Comparison of ENCODE assay signal across 23 mouse cellular contexts in genomic region chr2:153036690-153037089, GRCm38 (mm10). TPM values are rescaled to one million over a fixed set of nuclear protein-coding genes. Genes with fewer than 3 reads are reported as not detected.
DNase-seq lines count a peak whose midpoint lies in the region; ATAC-seq and TF ChIP-seq lines count a peak whose summit lies in the region.
"Had no signal": no experiment of that assay in that cellular context is flagged by ENCODE, and none has a peak within 500 bp of the region (broad histone marks: within the 10 kb centered on the region; RNA-seq: fewer than 3 reads in every experiment).

No protein-coding gene starts in this region.

- ATAC-seq in hindbrain, postnatal 0 days = no peak
- no peak for ATAC-seq in hindbrain, embryonic 11.5 days (ENCODE audit: low FRiP score)
- ATAC-seq in neural tube, embryonic 12.5 days (ENCODE audit: low FRiP score, low read depth) = no peak
- ATAC-seq in neural tube, embryonic 15.5 days (ENCODE audit: low FRiP score) = no peak
- ATAC-seq: forebrain, embryonic 14.5 days; inflammation-experienced regulatory T-cells, adult 6 months had no signal

- H3K4me3 ChIP-seq in hindbrain, postnatal 0 days (ENCODE audit: low read length) = no peak overlapping the region
- no peak overlapping the region for H3K4me3 ChIP-seq in hindbrain, embryonic 11.5 days (ENCODE audit: low read depth, low read length)
- H3K4me3 ChIP-seq in neural tube, embryonic 12.5 days = no peak overlapping the region
- H3K4me3 ChIP-seq in neural tube, embryonic 15.5 days (replicated peaks) = no peak overlapping the region
- H3K4me3 ChIP-seq: embryonic facial prominence, embryonic 10.5 days; gastrocnemius, adult 2 months; heart, embryonic 13.5 days; hindbrain, embryonic 15.5 days had no signal

- H3K4me1 ChIP-seq in hindbrain, postnatal 0 days (ENCODE audit: insufficient read depth, low read length) = peaks cover 19% of the 10 kb centered on the region; the same call in 1 of the 2 replicates
- H3K4me1 ChIP-seq in hindbrain, embryonic 11.5 days (replicated peaks; ENCODE audit: control insufficient read depth, insufficient read depth, low read length) = 0 out of 2 replicates have a peak, but pooled peaks cover 2% of the 10 kb centered on the region
- peaks cover 20% of the 10 kb centered on the region for H3K4me1 ChIP-seq in neural tube, embryonic 12.5 days
- H3K4me1 ChIP-seq in neural tube, embryonic 15.5 days = peaks cover 43% of the 10 kb centered on the region

- WGBS in hindbrain, postnatal 0 days = 21% methylated on average over 2 of the region's 2 CpGs
- 28% methylated on average over 2 of the region's 2 CpGs for WGBS in hindbrain, embryonic 11.5 days
- 32% methylated on average over 2 of the region's 2 CpGs for WGBS in neural tube, embryonic 12.5 days
- WGBS in neural tube, embryonic 15.5 days = 48% methylated on average over 2 of the region's 2 CpGs

- peak overlapping the region; percentile 74 for H3K4me2 ChIP-seq in hindbrain, postnatal 0 days (ENCODE audit: low read depth, low read length)
- no peak overlapping the region for H3K4me2 ChIP-seq in hindbrain, embryonic 11.5 days (replicated peaks; ENCODE audit: low read depth, low read length)
- H3K4me2 ChIP-seq in neural tube, embryonic 12.5 days (replicated peaks) = peak overlapping the region; percentile 16; the same call in 1 of the 2 replicates
- no peak overlapping the region for H3K4me2 ChIP-seq in neural tube, embryonic 15.5 days
- H3K4me2 ChIP-seq: heart, embryonic 13.5 days; hindbrain, embryonic 15.5 days had no signal

- DNase-seq in hindbrain, postnatal 0 days (ENCODE audit: low spot score) = no peak
- no peak for DNase-seq in hindbrain, embryonic 11.5 days (ENCODE audit: low spot score)
- peak; percentile 55 for DNase-seq in retina, embryonic 14.5 days (ENCODE audit: low spot score)
- no peak for DNase-seq in heart, adult 11 months
- no peak for DNase-seq in embryo, embryonic 9.5 days (ENCODE audit: extremely low spot score)
- DNase-seq: adrenal gland, adult 8-10 months; adrenal gland, postnatal 36 days; cerebellum, adult 11 months; cerebellum, adult 9-11 months; cerebellum, postnatal 36 days; gastrocnemius, adult 2 months; gastrocnemius, postnatal 25 days; heart, postnatal 36 days had no signal

- no peaks in the 10 kb centered on the region for H3K27me3 ChIP-seq in hindbrain, postnatal 0 days (ENCODE audit: insufficient read depth, low read length)
- peaks cover 15% of the 10 kb centered on the region for H3K27me3 ChIP-seq in hindbrain, embryonic 11.5 days (ENCODE audit: control insufficient read depth, insufficient read depth, low read length)
- H3K27me3 ChIP-seq in neural tube, embryonic 12.5 days (replicated peaks) = peaks cover 18% of the 10 kb centered on the region
- H3K27me3 ChIP-seq in neural tube, embryonic 15.5 days (replicated peaks) = no peaks in the 10 kb centered on the region
- H3K27me3 ChIP-seq: hindbrain, embryonic 15.5 days had no signal

- TF ChIP-seq CTCF in hindbrain, postnatal 0 days (IDR thresholded peaks at IDR 0.05; ENCODE audit: low read depth) = no peak

- H3K27ac ChIP-seq in hindbrain, postnatal 0 days = no peak overlapping the region
- no peak overlapping the region for H3K27ac ChIP-seq in hindbrain, embryonic 11.5 days (ENCODE audit: low read depth, low read length)
- H3K27ac ChIP-seq in neural tube, embryonic 12.5 days = no peak overlapping the region
- H3K27ac ChIP-seq in neural tube, embryonic 15.5 days (replicated peaks) = no peak overlapping the region
- H3K27ac ChIP-seq: embryonic facial prominence, embryonic 10.5 days; gastrocnemius, adult 2 months; heart, embryonic 13.5 days; hindbrain, embryonic 15.5 days had no signal

- no peaks in the 10 kb centered on the region for H3K9me3 ChIP-seq in hindbrain, postnatal 0 days (ENCODE audit: low read length)
- no peaks in the 10 kb centered on the region for H3K9me3 ChIP-seq in hindbrain, embryonic 11.5 days (ENCODE audit: control insufficient read depth, low read length)
- H3K9me3 ChIP-seq in neural tube, embryonic 12.5 days = no peaks in the 10 kb centered on the region
- H3K9me3 ChIP-seq in neural tube, embryonic 15.5 days (replicated peaks) = no peaks in the 10 kb centered on the region
- H3K9me3 ChIP-seq: embryonic facial prominence, embryonic 10.5 days; heart, embryonic 13.5 days; hindbrain, embryonic 15.5 days had no signal

- no peaks in the 10 kb centered on the region for H3K36me3 ChIP-seq in hindbrain, postnatal 0 days (ENCODE audit: insufficient read depth, low read length)
- no peaks in the 10 kb centered on the region for H3K36me3 ChIP-seq in hindbrain, embryonic 11.5 days (ENCODE audit: control insufficient read depth, insufficient read depth, low read length)
- H3K36me3 ChIP-seq in neural tube, embryonic 12.5 days = no peaks in the 10 kb centered on the region
- H3K36me3 ChIP-seq in neural tube, embryonic 15.5 days = no peaks in the 10 kb centered on the region
- H3K36me3 ChIP-seq: embryonic facial prominence, embryonic 10.5 days; heart, embryonic 13.5 days had no signal

- no peak overlapping the region for H3K9ac ChIP-seq in hindbrain, postnatal 0 days (replicated peaks; ENCODE audit: low read length)
- no peak overlapping the region for H3K9ac ChIP-seq in hindbrain, embryonic 11.5 days (ENCODE audit: low read depth, low read length)
- no peak overlapping the region for H3K9ac ChIP-seq in neural tube, embryonic 12.5 days
- H3K9ac ChIP-seq in neural tube, embryonic 15.5 days (replicated peaks) = no peak overlapping the region
- H3K9ac ChIP-seq: heart, embryonic 13.5 days; hindbrain, embryonic 15.5 days had no signal

RNA-seq across cellular contexts. Expression of gene Xkr7, which starts 5.0 kb away (rescaled TPM):
- 65.0 and 74.1 TPM in 2 replicates for total RNA-seq in hindbrain, postnatal 0 days (2014; rRNA removed)
- polyA plus RNA-seq in hindbrain, postnatal 0 days (2015; fragmentation: Nextera tagmentation; extraction: Ambion mirVana) = 1.5 and 1.6 TPM in 2 replicates
- polyA plus RNA-seq in hindbrain, embryonic 11.5 days (2014; fragmentation: Nextera tagmentation; extraction: Ambion mirVana) = 0.45 and 0.81 TPM in 2 replicates
- 2.6 and 2.9 TPM in 2 replicates for polyA plus RNA-seq in neural tube, embryonic 12.5 days (2016; fragmentation: Nextera tagmentation; extraction: Ambion mirVana)
- 1.7 and 2.0 TPM in 2 replicates for polyA plus RNA-seq in neural tube, embryonic 15.5 days (2015; fragmentation: Nextera tagmentation; extraction: Ambion mirVana)
- total RNA-seq: CH12.LX; gastrocnemius, adult 2 months; granulocyte monocyte progenitor cell, adult 5-6 weeks; heart, postnatal 36 days had no signal
- polyA plus RNA-seq: heart, embryonic 13.5 days; heart, postnatal 0 days; inflammation-experienced regulatory T-cells, adult 6 months had no signal

RNA-seq across cellular contexts. Expression of gene Pdrg1, which starts 21.5 kb away (rescaled TPM):
- 45.3 and 85.8 TPM in 2 replicates for total RNA-seq in hindbrain, postnatal 0 days (2014; rRNA removed)
- 221 and 224 TPM in 2 replicates for polyA plus RNA-seq in hindbrain, postnatal 0 days (2015; fragmentation: Nextera tagmentation; extraction: Ambion mirVana)
- 71.1 and 96.5 TPM in 2 replicates for polyA plus RNA-seq in hindbrain, embryonic 11.5 days (2014; fragmentation: Nextera tagmentation; extraction: Ambion mirVana)
- 159 and 182 TPM in 2 replicates for polyA plus RNA-seq in neural tube, embryonic 12.5 days (2016; fragmentation: Nextera tagmentation; extraction: Ambion mirVana)
- polyA plus RNA-seq in neural tube, embryonic 15.5 days (2015; fragmentation: Nextera tagmentation; extraction: Ambion mirVana) = 240 and 256 TPM in 2 replicates

RNA-seq across cellular contexts. Expression of gene Ccm2l, which starts 29.1 kb away (rescaled TPM):
- 3.9 and 4.7 TPM in 2 replicates for total RNA-seq in hindbrain, postnatal 0 days (2014; rRNA removed)
- polyA plus RNA-seq in hindbrain, postnatal 0 days (2015; fragmentation: Nextera tagmentation; extraction: Ambion mirVana) = 1.3 TPM in 2 replicates
- 2.1 and 2.2 TPM in 2 replicates for polyA plus RNA-seq in hindbrain, embryonic 11.5 days (2014; fragmentation: Nextera tagmentation; extraction: Ambion mirVana)
- 2.5 and 3.3 TPM in 2 replicates for polyA plus RNA-seq in neural tube, embryonic 12.5 days (2016; fragmentation: Nextera tagmentation; extraction: Ambion mirVana)
- polyA plus RNA-seq in neural tube, embryonic 15.5 days (2015; fragmentation: Nextera tagmentation; extraction: Ambion mirVana) = 1.3 and 1.4 TPM in 2 replicates
- total RNA-seq: CH12.LX had no signal
- polyA plus RNA-seq: inflammation-experienced regulatory T-cells, adult 6 months had no signal

Comparison
In these comparisons a context has a peak if more than half of its experiments do, and no peak if none do; other contexts are left out.
1. H3K4me2 ChIP-seq: peak in hindbrain, postnatal 0 days (single experiment) and neural tube, embryonic 12.5 days (single experiment); none in hindbrain, embryonic 11.5 days (single experiment) and neural tube, embryonic 15.5 days (single experiment).